Mouse (Mus musculus) cortical plate, adult 2 months (tissue): Measurements from ENCODE around the gene Sbf2.
"Not testable (repeated sequence)": the region's sequence is repeated elsewhere in the genome, so short reads cannot be mapped to it uniquely, and the experiment has no call there.

Source experiments
- CTCF ChIP-seq: fragments of 200-500 bp; IDR thresholded peaks from 2 replicates; pipeline ENCODE4 v1.5.1; 2011; ENCODE audit warnings: mild to moderate bottlenecking, control low read depth, low read length; ENCODE audit not compliant: insufficient read depth; ENCODE audit errors: extremely low read depth
- POLR2A ChIP-seq: fragments of 200-500 bp; IDR thresholded peaks from 2 replicates; pipeline ENCODE4 v1.6.1; 2011; ENCODE audit warnings: mild to moderate bottlenecking, low read length, control low read depth; ENCODE audit not compliant: insufficient read depth; ENCODE audit errors: extremely low read depth

GRCm38 (mm10) chr7:110593991-110594390 lies 20.7 kb downstream of the Sbf2 start:
- TF ChIP-seq CTCF, POLR2A: not testable (repeated sequence)
